Mouse (Mus musculus): ENCODE measurements at regions not wholly inside any gene's neighbourhood (a gene's known extent, or its start where the extent isn't known, plus 50 kb on each side); places are given as distances from the start of the nearest gene placed in this dataset.

DNA sequence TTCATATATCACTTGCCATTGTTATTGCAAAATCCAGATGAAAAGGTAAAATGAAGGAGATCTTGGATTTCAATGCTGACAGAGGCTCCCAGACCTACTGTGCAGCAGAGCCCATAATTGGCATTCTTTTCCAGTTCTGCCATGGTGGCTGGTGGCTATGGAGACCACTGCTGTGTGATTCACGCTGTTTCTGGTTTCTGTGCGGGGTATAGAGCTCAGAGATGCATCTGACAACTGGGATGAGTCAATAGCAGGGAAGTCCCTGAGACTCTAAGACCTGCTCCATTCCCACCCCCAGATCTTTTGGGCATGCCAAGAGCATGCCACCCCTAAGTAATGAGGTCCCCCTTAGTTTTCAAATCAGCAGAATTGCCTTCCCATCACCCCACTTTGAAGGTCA is 120.7 kb upstream of the Rbbp6 start:
- TF ChIP-seq POLR2A (IDR thresholded peaks at IDR 0.05; ENCODE audit: insufficient read depth, low read depth, low read length) (no peak), CTCF (IDR thresholded peaks at IDR 0.05) (no peak), EP300 (IDR thresholded peaks at IDR 0.05; ENCODE audit: insufficient read depth, low read depth, low read length) (no peak)

Data from heart, adult 2 months (tissue).